Mouse (Mus musculus) liver, embryonic 14.5 days (tissue): Measurements from ENCODE around the gene Umps.

ENCODE experiments used
- CTCF ChIP-seq: IDR thresholded peaks from 2 replicates; pipeline ENCODE4 v1.5.1; 2016; ENCODE audit warnings: antibody characterized with exemption, low read depth, control low read depth
- EP300 ChIP-seq: IDR thresholded peaks from 2 replicates; pipeline ENCODE4 v1.6.1; 2016; ENCODE audit warnings: antibody characterized with exemption, low read depth

DNA sequence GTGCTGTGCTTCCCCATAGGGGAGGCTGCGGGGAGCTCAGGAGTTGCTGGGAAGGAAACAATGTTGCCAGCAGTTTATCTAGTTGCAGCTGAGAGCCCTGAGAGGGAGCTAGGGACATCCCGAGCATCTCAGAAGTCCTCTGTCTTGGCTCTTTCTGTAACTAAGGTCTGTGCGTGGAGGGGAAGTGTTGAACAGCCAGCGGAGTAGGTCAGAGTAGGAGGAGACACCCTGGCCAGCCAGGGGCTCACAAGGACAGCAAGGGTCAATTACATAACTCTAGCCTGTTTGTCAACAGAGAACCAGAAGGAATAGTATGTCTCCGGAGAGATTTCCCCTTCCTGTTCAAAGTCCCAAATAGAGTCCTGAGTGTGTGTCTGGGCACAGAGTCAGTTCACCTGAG is 34.7 kb downstream of the Umps start:
- TF ChIP-seq CTCF (no peak), EP300 (no peak)
